Mouse (Mus musculus) right cerebral cortex, postnatal 10 days (tissue): ENCODE measurements around the gene 2310011J03Rik.
"Not testable (repeated sequence)": the region's sequence is repeated elsewhere in the genome, so short reads cannot be mapped to it uniquely, and the experiment has no call there.

Experiments used
- DNase-seq, 2 experiments: peaks; one replicate each; pipeline ENCODE4 v3.0.0; 2021; ENCODE audit warnings: low spot score in 2 of 2

2310011J03Rik gene

GRCm38 (mm10) chr10:80320340-80320760 lies at the start of gene 2310011J03Rik:
TSS of gene 2310011J03Rik (minus strand) at chr10:80320537.
- DNase-seq: peak; percentile 95

DNA sequence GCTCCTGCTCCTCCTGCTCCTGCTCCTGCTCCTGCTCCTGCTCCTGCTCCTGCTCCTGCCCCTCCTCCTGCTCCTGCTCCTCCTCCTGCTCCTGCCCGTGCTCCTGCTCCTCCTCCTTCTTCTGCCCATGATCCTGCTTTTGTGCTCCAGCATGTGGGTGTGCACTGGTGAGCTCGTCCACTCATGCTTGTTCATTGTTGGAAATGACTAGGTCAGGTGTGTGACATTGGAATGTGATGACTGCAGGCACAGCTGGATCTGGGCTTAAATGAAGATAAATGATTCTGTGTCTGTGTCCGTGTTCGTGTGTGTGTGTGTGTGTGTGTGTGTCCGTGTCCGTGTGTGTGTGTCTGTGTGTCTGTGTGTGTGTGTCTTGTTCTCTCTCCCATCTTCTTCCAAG lies 48.1 kb upstream of the 2310011J03Rik start:
- no peak for DNase-seq

- no peak for DNase-seq
Observed at GRCm38 (mm10) chr10:80367954-80368353, 47.6 kb upstream of the 2310011J03Rik start.

DNA sequence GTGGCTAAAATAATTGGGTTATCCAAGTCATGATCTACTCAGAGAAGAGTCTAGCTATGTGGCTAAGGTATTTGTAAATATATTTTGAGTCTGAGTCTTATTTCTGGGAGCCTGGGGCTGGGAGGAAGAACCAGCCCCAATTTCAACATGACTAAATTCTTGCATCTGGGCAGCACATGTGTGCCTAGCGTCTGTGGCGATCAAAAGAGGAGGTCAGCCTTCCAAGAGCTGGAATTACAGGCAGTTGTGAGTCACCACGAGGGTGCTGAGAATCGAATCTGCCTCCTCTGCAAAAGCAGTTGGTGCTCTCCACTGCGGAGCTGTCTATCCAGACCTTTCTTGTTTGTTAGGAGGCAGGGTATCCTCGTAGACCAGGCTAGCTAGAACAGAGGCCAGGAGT lies 45.4 kb upstream of the 2310011J03Rik start:
- no peak for DNase-seq

GRCm38 (mm10) chr10:80363734-80364133 lies 43.4 kb upstream of the 2310011J03Rik start:
- no peak for DNase-seq

DNA sequence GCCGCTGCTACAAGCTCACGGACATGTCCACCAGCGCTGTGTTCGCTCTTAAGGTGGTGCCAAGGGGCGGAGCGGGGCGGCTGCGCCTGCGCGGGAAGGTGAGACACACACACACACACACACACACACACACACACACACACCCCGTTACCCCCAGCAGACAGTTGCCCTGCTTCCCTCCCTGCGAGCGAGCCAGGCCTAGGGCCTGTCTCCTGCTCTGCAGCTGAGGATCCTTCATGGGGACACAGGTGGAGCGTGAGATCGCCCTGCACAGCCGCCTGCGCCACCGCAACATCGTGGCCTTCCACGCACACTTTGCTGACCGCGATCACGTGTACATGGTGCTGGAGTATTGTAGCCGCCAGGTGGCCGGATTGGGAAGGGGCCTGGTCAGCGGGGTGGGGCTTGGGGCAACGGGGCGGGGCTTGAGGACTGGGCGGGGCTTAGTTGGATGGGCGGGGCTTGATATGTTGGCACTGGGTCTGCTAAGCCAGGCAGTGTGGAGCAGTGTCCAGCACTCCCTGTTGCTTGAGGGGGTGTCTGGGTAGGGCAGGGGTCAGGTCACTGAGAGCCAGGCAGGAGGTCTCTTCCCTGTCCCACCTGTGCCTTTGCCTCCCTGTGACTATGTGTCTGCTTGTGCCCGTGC lies 37.8 kb upstream of the 2310011J03Rik start:
- no peak for DNase-seq

- no peak for DNase-seq
Observed at GRCm38 (mm10) chr10:80357336-80357735, 37.0 kb upstream of the 2310011J03Rik start.

GRCm38 (mm10) chr10:80356737-80357136 lies 36.4 kb upstream of the 2310011J03Rik start:
- DNase-seq: no peak

- no peak for DNase-seq
Observed at GRCm38 (mm10) chr10:80356001-80356682, 35.8 kb upstream of the 2310011J03Rik start, which contains the start of gene Plk5. TSS of gene Plk5 (plus strand) at chr10:80356459.

- DNase-seq: no peak
Observed at GRCm38 (mm10) chr10:80355431-80355830, 35.1 kb upstream of the 2310011J03Rik start.

GRCm38 (mm10) chr10:80352727-80353126 lies 32.4 kb upstream of the 2310011J03Rik start:
- DNase-seq: no peak

GRCm38 (mm10) chr10:80351896-80352295 lies 31.6 kb upstream of the 2310011J03Rik start:
- DNase-seq: no peak

DNA sequence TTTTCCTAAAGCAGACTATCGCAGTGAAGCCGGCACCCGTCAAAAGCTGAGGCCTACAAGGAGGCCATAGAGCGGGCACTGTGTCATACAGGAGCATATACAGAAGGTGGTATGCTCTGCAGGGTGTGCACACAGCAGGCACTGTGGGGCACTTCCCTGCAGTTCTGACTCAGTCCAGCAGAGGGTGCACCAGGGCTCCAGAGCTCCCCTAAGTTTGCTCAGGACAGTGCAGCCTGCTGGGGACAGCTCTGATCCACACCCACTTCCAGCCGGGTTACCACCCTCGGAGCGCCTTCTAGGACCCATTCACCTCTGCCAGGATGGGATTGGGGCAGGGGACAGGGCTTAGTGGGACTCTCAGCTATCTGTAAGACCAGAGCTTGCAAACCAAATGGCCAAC lies 30.0 kb upstream of the 2310011J03Rik start:
- DNase-seq: peak; percentile 66 to 82

GRCm38 (mm10) chr10:80348981-80349380 lies 28.6 kb upstream of the 2310011J03Rik start:
- DNase-seq: no peak

DNA sequence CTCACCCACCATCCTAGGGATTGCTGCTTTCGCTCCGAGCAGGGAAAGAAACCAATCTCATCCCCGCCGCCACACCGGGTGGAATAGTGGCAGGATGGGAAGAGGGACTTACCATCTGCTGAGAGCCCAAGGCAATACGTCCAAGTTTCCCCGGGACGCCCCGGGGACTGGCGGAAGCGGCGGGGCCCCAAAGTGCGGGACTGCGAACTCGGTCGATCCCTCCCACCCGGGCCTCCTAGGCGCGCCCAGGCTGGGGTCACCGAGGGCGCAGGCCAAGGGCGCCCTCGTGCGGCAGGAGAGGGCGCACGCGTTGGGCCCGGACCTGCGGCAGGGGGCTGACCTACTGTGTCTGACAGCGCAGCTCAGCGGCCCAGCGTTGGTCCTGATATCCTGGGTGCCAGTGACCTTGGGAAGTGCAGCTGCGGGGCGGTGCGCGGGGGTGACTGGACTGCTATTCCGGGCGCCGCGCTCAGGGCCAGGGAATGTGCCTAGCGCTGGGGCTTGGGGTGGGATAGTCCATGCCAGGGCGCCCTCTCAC lies 28.0 kb upstream of the 2310011J03Rik start, which contains the start of gene Adamtsl5:
TSS of gene Adamtsl5 (minus strand) at position 169 of the 538 bp plus-strand sequence.
- DNase-seq: peak in 1 of 2 experiments; percentile 48

DNA sequence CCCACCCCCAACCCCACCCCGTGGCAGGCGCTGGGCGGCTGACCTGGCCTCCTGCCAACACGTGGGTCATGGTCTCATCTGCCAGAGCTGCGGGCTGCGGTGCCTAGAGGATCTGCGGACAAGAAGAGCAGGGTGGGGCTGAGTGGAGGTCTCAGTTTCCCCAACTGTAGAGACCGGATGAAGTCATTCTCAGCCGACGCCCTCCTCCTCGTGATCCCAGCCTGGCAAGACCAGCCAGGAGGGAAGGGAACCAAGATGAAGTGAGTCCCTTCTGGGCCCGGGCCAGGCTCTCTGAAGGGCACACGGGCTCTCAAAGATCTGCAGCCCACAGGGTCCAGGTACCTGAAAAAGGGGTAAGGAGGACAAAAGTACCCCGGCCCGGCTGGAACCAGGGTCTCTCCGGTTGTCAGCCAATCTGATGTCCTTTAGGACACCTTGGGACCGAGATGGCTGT lies 27.2 kb upstream of the 2310011J03Rik start:
- DNase-seq: no peak

GRCm38 (mm10) chr10:80345929-80346328 lies 25.6 kb upstream of the 2310011J03Rik start:
- not testable (repeated sequence) for DNase-seq

DNA sequence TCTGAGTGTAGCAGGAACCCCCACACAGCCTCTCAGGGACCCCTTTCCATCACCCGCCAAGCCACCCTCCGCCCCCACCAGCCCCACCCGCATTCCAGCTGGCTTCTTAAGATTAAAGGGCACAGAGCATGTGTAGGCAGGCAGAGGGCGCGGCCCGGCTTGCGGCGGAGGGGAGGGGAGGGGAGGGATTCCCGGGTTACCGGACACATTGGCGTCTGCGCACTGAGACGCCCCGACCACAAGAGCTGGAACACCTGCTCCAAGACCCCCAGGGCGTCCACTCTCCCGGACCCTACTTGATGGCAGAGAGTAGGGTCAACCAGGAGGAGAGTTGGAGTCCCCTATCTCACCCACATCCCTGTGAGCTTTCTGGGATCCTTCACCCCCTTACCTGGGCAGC lies 24.8 kb upstream of the 2310011J03Rik start:
- no peak for DNase-seq

DNA sequence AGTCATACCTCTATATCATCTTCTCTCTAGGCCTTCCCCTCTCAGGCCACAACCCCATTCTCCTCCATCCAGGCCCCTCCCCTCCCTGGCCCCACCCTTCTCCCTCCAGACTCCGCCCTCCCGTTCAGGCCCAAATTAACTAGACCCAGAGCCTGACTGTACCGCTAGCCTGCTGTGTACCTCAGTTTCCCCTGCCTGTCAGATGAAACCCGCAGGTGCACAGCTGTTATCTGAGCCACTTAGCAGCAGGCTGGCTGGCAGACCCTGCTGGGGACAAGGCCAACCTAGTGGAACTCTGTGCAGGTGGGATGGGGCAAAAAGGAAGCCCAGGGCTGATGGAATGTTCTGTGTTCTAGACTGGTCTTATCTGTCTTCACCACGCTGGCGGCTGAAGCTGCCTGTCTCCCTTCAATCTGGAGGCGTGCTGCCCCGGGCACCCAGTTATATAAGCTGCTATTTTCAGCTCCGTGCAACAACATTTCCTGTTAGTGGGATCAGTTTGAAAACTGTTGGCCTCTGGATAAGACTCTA lies 23.9 kb upstream of the 2310011J03Rik start:
- DNase-seq: no peak

- no peak for DNase-seq
Observed at GRCm38 (mm10) chr10:80343425-80343895, 23.1 kb upstream of the 2310011J03Rik start.

DNA sequence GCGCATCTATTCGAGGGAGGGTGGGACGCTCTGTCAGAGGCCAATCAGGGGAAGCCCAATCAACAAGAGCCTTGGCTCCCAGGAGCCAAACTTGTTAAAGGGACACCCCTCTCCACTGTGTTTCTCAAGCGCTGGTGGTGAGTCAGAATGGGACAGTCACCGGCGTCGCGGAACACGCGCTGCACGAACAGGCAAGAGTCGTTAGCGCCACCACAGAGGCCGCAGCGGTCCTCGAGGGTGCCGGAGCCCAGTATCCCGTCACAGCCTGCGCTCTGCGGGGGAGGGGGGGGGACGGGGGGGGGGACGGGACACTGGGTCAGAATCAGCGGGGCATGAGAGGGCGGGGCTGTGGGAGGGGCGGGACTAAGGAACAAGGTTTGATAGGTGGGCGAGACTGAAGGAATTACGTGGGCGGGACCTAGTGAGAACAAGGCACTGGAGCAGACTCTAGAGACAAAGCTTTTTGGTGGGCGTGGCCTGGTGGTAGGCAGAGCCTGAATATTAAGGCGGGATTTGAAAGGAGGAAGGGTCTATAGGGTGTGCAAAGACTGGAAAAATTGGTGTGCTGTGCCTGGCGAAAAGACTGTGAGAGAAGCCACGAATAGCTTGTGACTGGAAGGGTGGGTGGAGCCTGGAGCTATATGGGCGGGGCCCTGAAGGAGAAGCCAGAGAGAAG lies 22.6 kb upstream of the 2310011J03Rik start:
- peak in 1 of 2 experiments; percentile 56 for DNase-seq

DNA sequence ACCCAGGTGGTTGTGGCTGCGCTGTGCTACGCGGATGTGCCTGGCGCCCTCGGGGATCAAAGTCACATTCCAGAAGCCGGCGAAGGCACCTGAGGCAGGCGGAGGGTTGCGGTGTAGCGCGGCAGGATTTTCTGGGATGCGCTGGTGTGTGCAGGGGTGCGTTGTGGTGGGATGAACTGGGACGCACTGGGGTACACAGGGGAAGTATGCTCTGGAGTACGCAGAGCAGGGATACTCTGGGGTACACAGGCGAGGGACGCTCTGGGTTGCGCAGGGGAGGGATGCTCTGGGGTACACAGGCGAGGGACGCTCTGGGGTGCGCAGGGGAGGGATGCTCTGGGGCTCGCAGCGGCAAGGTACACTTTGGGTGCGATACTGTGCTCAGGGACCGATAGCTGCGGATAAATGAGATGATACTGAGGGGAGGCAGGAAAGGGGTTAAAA lies 22.0 kb upstream of the 2310011J03Rik start:
- no peak for DNase-seq
